In the genomic region with DNA sequence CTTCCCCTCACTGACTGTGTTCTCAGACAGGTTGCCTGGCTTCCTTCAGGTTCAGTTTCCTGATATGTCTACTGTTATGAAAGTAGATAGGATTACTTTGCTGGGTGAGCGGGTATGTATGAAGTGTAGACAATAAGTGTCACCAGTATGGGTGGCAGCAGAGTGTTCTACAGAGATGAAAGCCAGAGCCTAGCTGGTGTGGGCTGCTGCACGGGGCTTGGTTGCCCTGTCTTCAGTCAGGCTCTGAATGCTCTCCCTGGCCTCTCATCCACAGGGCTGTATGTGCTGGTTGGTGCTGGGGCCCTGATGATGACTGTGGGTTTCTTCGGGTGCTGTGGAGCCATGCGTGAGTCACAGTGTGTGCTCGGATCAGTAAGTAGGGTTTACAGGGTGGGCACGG, we compare ENCODE assay signal across 24 mouse cellular contexts. TPM values are rescaled to one million over a fixed set of nuclear protein-coding genes. Genes with fewer than 3 reads are reported as not detected.
DNase-seq lines count a peak whose midpoint lies in the region; ATAC-seq and TF ChIP-seq lines count a peak whose summit lies in the region.
"Had no signal": no experiment of that assay in that cellular context is flagged by ENCODE, and none has a peak within 500 bp of the region (broad histone marks: within the 10 kb centered on the region; RNA-seq: fewer than 3 reads in every experiment).

No protein-coding gene starts in this region.

- WGBS in heart, embryonic 10.5 days: 56% methylated on average over 6 of the region's 6 CpGs
- 34% methylated on average over 6 of the region's 6 CpGs for WGBS in heart, postnatal 0 days
- 91% methylated on average over 6 of the region's 6 CpGs for WGBS in midbrain, embryonic 10.5 days
- 87% methylated on average over 6 of the region's 6 CpGs for WGBS in midbrain, embryonic 16.5 days

- no peak for TF ChIP-seq CTCF in heart, postnatal 0 days (IDR thresholded peaks at IDR 0.05; ENCODE audit: low read depth)

- no peak for TF ChIP-seq EP300 in heart, postnatal 0 days (IDR thresholded peaks at IDR 0.05; ENCODE audit: low read depth)

- no peaks in the 10 kb centered on the region for H3K9me3 ChIP-seq in heart, embryonic 10.5 days
- no peaks in the 10 kb centered on the region for H3K9me3 ChIP-seq in heart, postnatal 0 days (replicated peaks; ENCODE audit: control insufficient read depth, low read length)
- H3K9me3 ChIP-seq in midbrain, embryonic 10.5 days (replicated peaks): no peaks in the 10 kb centered on the region
- H3K9me3 ChIP-seq in midbrain, embryonic 16.5 days (replicated peaks; ENCODE audit: control insufficient read depth, low read length, poor library complexity, severe bottlenecking): no peaks in the 10 kb centered on the region
- H3K9me3 ChIP-seq: hindbrain, embryonic 10.5 days; limb, embryonic 12.5 days; liver, embryonic 12.5 days had no signal

- H3K4me3 ChIP-seq in heart, embryonic 10.5 days: no peak overlapping the region
- no peak overlapping the region for H3K4me3 ChIP-seq in heart, postnatal 0 days (ENCODE audit: low read depth, low read length)
- H3K4me3 ChIP-seq in midbrain, embryonic 10.5 days: no peak overlapping the region
- H3K4me3 ChIP-seq in midbrain, embryonic 16.5 days (ENCODE audit: low read depth, low read length): no peak overlapping the region
- H3K4me3 ChIP-seq: hindbrain, embryonic 10.5 days; left cerebral cortex, adult 2 months; limb, embryonic 12.5 days; liver, embryonic 12.5 days; myocyte had no signal

- no peaks in the 10 kb centered on the region for H3K27me3 ChIP-seq in heart, embryonic 10.5 days (ENCODE audit: insufficient read depth, poor library complexity, severe bottlenecking)
- no peaks in the 10 kb centered on the region for H3K27me3 ChIP-seq in heart, postnatal 0 days (ENCODE audit: control insufficient read depth, insufficient read depth, low read length)
- no peaks in the 10 kb centered on the region for H3K27me3 ChIP-seq in midbrain, embryonic 10.5 days (ENCODE audit: low read depth, poor library complexity, severe bottlenecking)
- H3K27me3 ChIP-seq in midbrain, embryonic 16.5 days (ENCODE audit: control insufficient read depth, insufficient read depth, low read depth, low read length): no peaks in the 10 kb centered on the region
- H3K27me3 ChIP-seq: limb, embryonic 12.5 days; liver, embryonic 12.5 days had no signal

- H3K9ac ChIP-seq in heart, postnatal 0 days (replicated peaks; ENCODE audit: low read depth, low read length): no peak overlapping the region
- H3K9ac ChIP-seq in midbrain, embryonic 16.5 days (ENCODE audit: low read depth, low read length): no peak overlapping the region
- H3K9ac ChIP-seq: limb, embryonic 12.5 days; liver, embryonic 12.5 days; lung, embryonic 14.5 days had no signal

- H3K4me1 ChIP-seq in heart, embryonic 10.5 days: peaks cover 39% of the 10 kb centered on the region
- H3K4me1 ChIP-seq in heart, postnatal 0 days (ENCODE audit: control insufficient read depth, insufficient read depth): peaks cover 24% of the 10 kb centered on the region
- peaks cover under 1% of the 10 kb centered on the region for H3K4me1 ChIP-seq in midbrain, embryonic 10.5 days
- H3K4me1 ChIP-seq in midbrain, embryonic 16.5 days (ENCODE audit: control insufficient read depth, insufficient read depth, low read length): no peaks in the 10 kb centered on the region

- peak overlapping the region; percentile 60 for H3K27ac ChIP-seq in heart, embryonic 10.5 days
- H3K27ac ChIP-seq in heart, postnatal 0 days (ENCODE audit: low read depth): peak overlapping the region; percentile 75
- H3K27ac ChIP-seq in midbrain, embryonic 10.5 days (replicated peaks): 0 out of 2 replicates have a peak overlapping the region, but pooled peaks have one; percentile 33
- H3K27ac ChIP-seq in midbrain, embryonic 16.5 days (ENCODE audit: low read length): no peak overlapping the region
- H3K27ac ChIP-seq: hindbrain, embryonic 10.5 days; hindbrain, postnatal 0 days; left cerebral cortex, adult 2 months; limb, embryonic 12.5 days; liver, embryonic 12.5 days had no signal

- ATAC-seq in heart, postnatal 0 days (ENCODE audit: insufficient read depth, low read depth): peak; percentile 37; the same call in 1 of the 2 replicates
- no peak for ATAC-seq in midbrain, embryonic 16.5 days
- ATAC-seq: hindbrain, postnatal 0 days; liver, embryonic 12.5 days had no signal

- no peak for DNase-seq in heart, embryonic 10.5 days (ENCODE audit: low spot score)
- DNase-seq in heart, postnatal 4 days: no peak
- no peak for DNase-seq in heart, postnatal 0 days (ENCODE audit: low spot score)
- DNase-seq in heart, adult 11 months: no peak
- no peak for DNase-seq in midbrain, embryonic 10.5 days (ENCODE audit: low spot score)
- no peak for DNase-seq in left cerebral cortex, postnatal 10 days (ENCODE audit: extremely low spot score in 1 of 2, low spot score in 2 of 2)
- DNase-seq: adrenal gland, postnatal 36 days; B cell, adult 2 months; cerebellum, adult 18-20 months; cerebellum, postnatal 36 days; gastrocnemius, postnatal 10 days; kidney, adult 9 months; kidney, postnatal 25 days; layer of hippocampus, adult 9-11 months; lung, embryonic 14.5 days; midbrain, embryonic 14.5 days; spleen, adult 18-20 months had no signal

- H3K4me2 ChIP-seq in heart, postnatal 0 days (ENCODE audit: low read depth, low read length): no peak overlapping the region
- H3K4me2 ChIP-seq in midbrain, embryonic 16.5 days (ENCODE audit: low read length): no peak overlapping the region
- H3K4me2 ChIP-seq: limb, embryonic 12.5 days; liver, embryonic 12.5 days; lung, embryonic 14.5 days had no signal

- H3K36me3 ChIP-seq in heart, embryonic 10.5 days: peaks cover 56% of the 10 kb centered on the region
- peaks cover 35% of the 10 kb centered on the region for H3K36me3 ChIP-seq in heart, postnatal 0 days (replicated peaks; ENCODE audit: control insufficient read depth, insufficient read depth, low read length)
- peaks cover 46% of the 10 kb centered on the region for H3K36me3 ChIP-seq in midbrain, embryonic 10.5 days
- H3K36me3 ChIP-seq in midbrain, embryonic 16.5 days (ENCODE audit: control insufficient read depth, insufficient read depth, low read length): peaks cover 12% of the 10 kb centered on the region

- intact Hi-C loops in left cerebral cortex, postnatal 10 days (cut with DNase I): no loop called here

RNA-seq across cellular contexts. Expression of a gene that starts 22.7 kb away (rescaled TPM):
- polyA plus RNA-seq in heart, embryonic 10.5 days (2016; fragmentation: Nextera tagmentation; extraction: Ambion mirVana): 24.6 and 39.1 TPM in 2 replicates
- total RNA-seq in heart, postnatal 4 days (2021): 10 to 100 TPM; 49.5 to 50.6 TPM
- 16.9 and 90.1 TPM in 2 replicates for total RNA-seq in heart, postnatal 0 days (2014; rRNA removed; ENCODE audit: low replicate concordance)
- 13.2 and 17.1 TPM in 2 replicates for polyA plus RNA-seq in heart, postnatal 0 days (2015; fragmentation: Nextera tagmentation; extraction: Ambion mirVana)
- polyA plus RNA-seq in midbrain, embryonic 10.5 days (2016; fragmentation: Nextera tagmentation; extraction: Ambion mirVana): 9.0 and 10.5 TPM in 2 replicates
- 11.6 and 11.8 TPM in 2 replicates for polyA plus RNA-seq in midbrain, embryonic 16.5 days (2015; fragmentation: Nextera tagmentation; extraction: Ambion mirVana)
- 10 to 100 TPM; 47.4 to 51.7 TPM for total RNA-seq in left cerebral cortex, postnatal 10 days (2021)

RNA-seq across cellular contexts. Expression of a gene that starts 25.5 kb away (rescaled TPM):
- 0.10 TPM in 2 replicates for polyA plus RNA-seq in heart, embryonic 10.5 days (2016; fragmentation: Nextera tagmentation; extraction: Ambion mirVana)
- total RNA-seq in heart, postnatal 4 days (2021): not detected
- not detected in 2 replicates for total RNA-seq in heart, postnatal 0 days (2014; rRNA removed; ENCODE audit: low replicate concordance)
- 0.16 TPM in 1 of 2 replicates, not detected in the other for polyA plus RNA-seq in heart, postnatal 0 days (2015; fragmentation: Nextera tagmentation; extraction: Ambion mirVana)
- 0.09 and 0.12 TPM in 2 replicates for polyA plus RNA-seq in midbrain, embryonic 10.5 days (2016; fragmentation: Nextera tagmentation; extraction: Ambion mirVana)
- polyA plus RNA-seq in midbrain, embryonic 16.5 days (2015; fragmentation: Nextera tagmentation; extraction: Ambion mirVana): 0.43 and 0.71 TPM in 2 replicates
- total RNA-seq in left cerebral cortex, postnatal 10 days (2021): not detected
- total RNA-seq: adrenal gland, postnatal 36 days; gastrocnemius, postnatal 10 days; hindbrain, postnatal 0 days; left cerebral cortex, adult 2 months had no signal
- polyA plus RNA-seq: hindbrain, embryonic 10.5 days; liver, embryonic 12.5 days; myocyte had no signal
